Mouse (Mus musculus): ENCODE measurements around the gene Bsnd. TPM values are rescaled to one million over a fixed set of nuclear protein-coding genes. Genes with fewer than 3 reads are reported as not detected.

The Bsnd gene
- not detected in 2 replicates for polyA plus RNA-seq (2012; rRNA removed)

DNA sequence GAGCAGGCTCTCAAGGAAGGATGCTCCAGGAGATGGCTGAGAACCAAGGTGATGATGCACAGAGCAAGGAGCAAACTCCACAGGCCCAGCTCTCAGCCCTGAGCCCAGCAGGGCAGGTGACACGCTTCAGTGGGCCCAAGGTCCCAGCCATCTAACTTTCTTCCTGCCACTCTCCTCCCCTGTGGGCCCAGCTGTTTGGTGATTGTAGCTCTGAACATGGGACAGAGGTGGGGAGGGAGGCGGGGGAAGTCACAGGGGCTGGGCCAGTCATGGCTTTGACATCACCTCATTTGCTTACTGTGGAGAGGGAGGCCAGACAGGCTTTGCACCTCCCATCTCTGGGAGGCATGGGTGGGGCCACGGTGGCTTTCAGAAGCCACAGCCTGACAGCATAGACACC is at the start of gene Bsnd:
Gene Bsnd (minus strand): TSS at position 168 of the 400 bp plus-strand sequence.

Other genes starting within 250 kb of the Bsnd start
- gene Usp24, start 176.1 kb downstream of the Bsnd start, polyA plus RNA-seq (2012; rRNA removed) = 4.4 and 4.8 TPM in 2 replicates
- gene Pcsk9, start 28.0 kb downstream of the Bsnd start, polyA plus RNA-seq (2012; rRNA removed) = 70.1 and 78.6 TPM in 2 replicates
- gene Dhcr24, start 68.8 kb upstream of the Bsnd start, polyA plus RNA-seq (2012; rRNA removed) = 118 and 122 TPM in 2 replicates
- gene Lexm, start 125.0 kb upstream of the Bsnd start, polyA plus RNA-seq (2012; rRNA removed) = not detected in 2 replicates
- 0.01 and 0.13 TPM in 2 replicates for gene Ttc22, start 130.1 kb upstream of the Bsnd start, polyA plus RNA-seq (2012; rRNA removed)
- 4.7 and 5.5 TPM in 2 replicates for gene Pars2, start 158.8 kb upstream of the Bsnd start, polyA plus RNA-seq (2012; rRNA removed)
- 32.0 and 36.2 TPM in 2 replicates for gene Ttc4, start 186.7 kb upstream of the Bsnd start, polyA plus RNA-seq (2012; rRNA removed)
- gene Mroh7, start 238.6 kb upstream of the Bsnd start, polyA plus RNA-seq (2012; rRNA removed) = 0.37 and 0.46 TPM in 2 replicates
- gene Fam151a, start 241.6 kb upstream of the Bsnd start, polyA plus RNA-seq (2012; rRNA removed) = 0.02 TPM in 1 of 2 replicates, not detected in the other